Mouse (Mus musculus): ENCODE results near the gene Chic2. TPM values are rescaled to one million over a fixed set of nuclear protein-coding genes. Genes with fewer than 3 reads are reported as not detected.

Chic2 gene
- polyA plus RNA-seq, 1 experiment, result 15.3 TPM

DNA sequence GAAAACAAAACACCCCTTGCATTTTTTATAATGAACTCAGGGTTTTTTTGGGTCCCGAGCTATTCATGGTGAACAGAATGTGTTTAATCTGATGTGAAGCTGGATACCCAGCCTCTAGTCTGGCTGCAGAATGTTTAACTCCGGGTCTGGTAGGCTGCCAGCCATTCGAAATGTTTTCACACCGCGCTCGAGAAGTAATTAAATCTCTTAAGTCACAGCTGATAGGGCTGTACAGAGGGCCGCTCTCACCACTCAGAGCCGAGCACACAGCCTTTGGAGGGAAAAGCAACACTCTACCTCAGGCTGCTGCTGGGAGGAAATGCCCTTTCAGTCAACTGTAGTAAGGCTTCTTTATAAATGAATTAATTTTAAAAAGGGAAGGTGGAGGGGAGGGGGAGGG, 49.6 kb downstream of the Chic2 start:
- Histone ChIP-seq H3K4me1 (ENCODE audit: control insufficient read depth, insufficient read depth, low read length) (no peaks in the 10 kb centered on the region), H3K4me3 (ENCODE audit: insufficient read depth, low read length) (no peak overlapping the region), H3K27ac (ENCODE audit: insufficient read depth, low read length) (no peak overlapping the region)
- TF ChIP-seq CTCF (IDR thresholded peaks at IDR 0.05; ENCODE audit: extremely low read depth, insufficient read depth, low read length), result no peak
- no peak for TF ChIP-seq POLR2A (IDR thresholded peaks at IDR 0.05; ENCODE audit: extremely low read depth, insufficient read depth, low read length)

DNA sequence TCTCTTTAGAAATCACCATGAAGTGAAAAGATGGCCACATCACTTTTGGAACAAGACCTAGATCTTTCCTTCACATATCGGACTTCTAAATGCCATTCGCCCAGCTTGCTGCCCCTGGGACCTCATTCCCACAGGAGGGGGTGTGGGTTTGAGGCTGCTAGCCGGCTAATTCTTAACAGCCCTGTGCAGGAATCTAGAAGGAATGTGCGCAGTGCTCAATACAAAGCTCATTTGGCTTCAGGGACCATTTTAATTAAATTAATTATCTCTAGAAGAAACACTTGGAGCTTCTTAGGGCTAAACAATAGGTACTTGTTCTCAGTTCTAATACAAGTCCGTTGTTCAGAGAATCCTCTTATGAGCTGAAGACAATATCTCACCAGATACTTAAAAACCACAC, 60.5 kb downstream of the Chic2 start:
- TF ChIP-seq POLR2A (IDR thresholded peaks at IDR 0.05; ENCODE audit: extremely low read depth, insufficient read depth, low read length) (no peak), CTCF (IDR thresholded peaks at IDR 0.05; ENCODE audit: extremely low read depth, insufficient read depth, low read length) (no peak)
- Histone ChIP-seq H3K27ac (ENCODE audit: insufficient read depth, low read length) (no peak overlapping the region), H3K4me3 (ENCODE audit: insufficient read depth, low read length) (no peak overlapping the region), H3K4me1 (ENCODE audit: control insufficient read depth, insufficient read depth, low read length) (no peaks in the 10 kb centered on the region)

DNA sequence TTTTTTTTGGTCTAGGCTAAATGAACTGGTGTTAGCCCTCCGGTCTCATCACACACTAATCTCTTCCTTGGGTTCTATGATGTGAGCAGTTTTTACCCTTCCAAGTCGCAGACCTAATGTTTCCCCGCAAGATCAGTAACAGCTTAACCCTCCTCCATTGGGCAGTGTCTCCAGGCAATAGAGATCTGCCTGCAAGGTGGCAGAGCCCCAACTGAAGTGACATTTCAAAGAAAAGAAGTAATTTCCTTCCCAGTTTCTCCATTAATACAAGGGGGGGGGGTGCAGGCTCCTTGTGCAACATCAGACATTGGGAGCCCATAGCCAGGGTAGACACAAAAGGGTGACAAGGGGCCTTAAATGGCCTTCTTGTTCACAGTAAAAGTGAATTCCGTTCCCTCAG, 64.0 kb downstream of the Chic2 start:
- Histone ChIP-seq H3K4me1 (ENCODE audit: control insufficient read depth, insufficient read depth, low read length) (no peaks in the 10 kb centered on the region), H3K4me3 (ENCODE audit: insufficient read depth, low read length) (no peak overlapping the region), H3K27ac (ENCODE audit: insufficient read depth, low read length) (no peak overlapping the region)
- TF ChIP-seq POLR2A (IDR thresholded peaks at IDR 0.05; ENCODE audit: extremely low read depth, insufficient read depth, low read length), result no peak
- TF ChIP-seq CTCF (IDR thresholded peaks at IDR 0.05; ENCODE audit: extremely low read depth, insufficient read depth, low read length), result no peak

DNA sequence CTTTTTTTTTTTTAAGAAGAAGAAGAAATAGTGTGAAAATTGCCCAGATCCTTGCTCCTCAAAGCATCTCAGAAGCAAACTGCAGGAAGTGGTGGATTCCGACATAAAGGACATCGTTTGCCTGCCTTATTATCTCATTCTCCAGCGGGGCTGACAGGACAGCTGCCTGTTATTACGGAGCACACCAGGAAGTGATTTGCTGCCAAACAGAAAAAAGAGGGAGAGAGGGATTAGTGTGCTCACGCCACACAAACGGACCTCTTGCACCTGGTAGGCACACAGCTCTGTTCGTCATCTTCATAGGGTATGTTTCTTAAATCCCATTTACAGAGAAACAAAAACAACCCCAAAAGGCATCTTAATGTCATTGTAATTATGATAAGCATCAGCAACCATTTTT, 64.4 kb downstream of the Chic2 start:
- Histone ChIP-seq H3K4me1 (ENCODE audit: control insufficient read depth, insufficient read depth, low read length) (no peaks in the 10 kb centered on the region), H3K27ac (ENCODE audit: insufficient read depth, low read length) (no peak overlapping the region), H3K4me3 (ENCODE audit: insufficient read depth, low read length) (no peak overlapping the region)
- TF ChIP-seq POLR2A (IDR thresholded peaks at IDR 0.05; ENCODE audit: extremely low read depth, insufficient read depth, low read length) (no peak), CTCF (IDR thresholded peaks at IDR 0.05; ENCODE audit: extremely low read depth, insufficient read depth, low read length) (no peak)

DNA sequence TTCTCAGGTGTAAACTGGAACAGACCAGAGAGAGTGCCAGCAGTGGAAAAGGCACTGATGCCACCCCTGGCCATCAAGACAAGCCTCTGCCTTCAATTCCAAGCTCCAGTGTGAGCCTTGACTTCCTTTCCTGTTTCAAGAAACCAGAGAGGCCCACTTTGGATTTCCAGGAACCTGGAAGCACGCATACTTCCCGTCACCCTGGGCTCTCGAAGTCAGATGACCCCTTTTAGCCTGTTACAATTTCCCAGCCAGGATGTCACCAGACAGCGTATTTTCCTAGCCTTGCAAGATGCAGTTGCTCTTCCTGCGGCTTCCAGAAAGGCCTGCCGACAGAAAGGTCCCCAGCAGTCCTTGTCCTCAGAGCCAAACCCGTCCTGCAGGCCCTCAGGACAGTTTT, 65.0 kb downstream of the Chic2 start:
- no peak overlapping the region for H3K4me3 ChIP-seq (ENCODE audit: insufficient read depth, low read length)
- TF ChIP-seq CTCF (IDR thresholded peaks at IDR 0.05; ENCODE audit: extremely low read depth, insufficient read depth, low read length) (no peak), POLR2A (IDR thresholded peaks at IDR 0.05; ENCODE audit: extremely low read depth, insufficient read depth, low read length) (no peak)
- H3K4me1 ChIP-seq (ENCODE audit: control insufficient read depth, insufficient read depth, low read length), result no peaks in the 10 kb centered on the region
- no peak overlapping the region for H3K27ac ChIP-seq (ENCODE audit: insufficient read depth, low read length)

DNA sequence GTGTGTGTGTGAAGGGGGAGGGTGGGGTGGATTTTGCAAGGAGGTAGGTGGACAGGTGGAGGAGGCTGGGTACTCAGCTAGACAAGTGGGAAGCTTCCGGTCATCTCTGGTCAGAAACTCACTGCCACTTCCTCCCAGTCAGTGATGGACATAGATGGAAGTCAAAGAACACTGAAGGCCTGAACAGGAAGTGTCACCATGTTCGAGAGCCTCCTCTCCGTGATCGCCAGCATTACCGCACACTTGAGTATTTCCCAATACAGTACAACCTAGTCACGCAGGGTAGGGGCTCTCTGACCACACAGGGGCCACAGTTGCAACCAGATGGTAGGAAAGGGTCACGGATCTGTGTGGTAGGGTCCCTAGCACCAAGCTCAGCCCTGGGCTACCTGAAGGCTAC, 69.1 kb downstream of the Chic2 start:
- TF ChIP-seq CTCF (IDR thresholded peaks at IDR 0.05; ENCODE audit: extremely low read depth, insufficient read depth, low read length) (no peak), POLR2A (IDR thresholded peaks at IDR 0.05; ENCODE audit: extremely low read depth, insufficient read depth, low read length) (no peak)
- H3K27ac ChIP-seq (ENCODE audit: insufficient read depth, low read length), result no peak overlapping the region
- H3K4me1 ChIP-seq (ENCODE audit: control insufficient read depth, insufficient read depth, low read length), result no peaks in the 10 kb centered on the region
- H3K4me3 ChIP-seq (ENCODE audit: insufficient read depth, low read length), result no peak overlapping the region

DNA sequence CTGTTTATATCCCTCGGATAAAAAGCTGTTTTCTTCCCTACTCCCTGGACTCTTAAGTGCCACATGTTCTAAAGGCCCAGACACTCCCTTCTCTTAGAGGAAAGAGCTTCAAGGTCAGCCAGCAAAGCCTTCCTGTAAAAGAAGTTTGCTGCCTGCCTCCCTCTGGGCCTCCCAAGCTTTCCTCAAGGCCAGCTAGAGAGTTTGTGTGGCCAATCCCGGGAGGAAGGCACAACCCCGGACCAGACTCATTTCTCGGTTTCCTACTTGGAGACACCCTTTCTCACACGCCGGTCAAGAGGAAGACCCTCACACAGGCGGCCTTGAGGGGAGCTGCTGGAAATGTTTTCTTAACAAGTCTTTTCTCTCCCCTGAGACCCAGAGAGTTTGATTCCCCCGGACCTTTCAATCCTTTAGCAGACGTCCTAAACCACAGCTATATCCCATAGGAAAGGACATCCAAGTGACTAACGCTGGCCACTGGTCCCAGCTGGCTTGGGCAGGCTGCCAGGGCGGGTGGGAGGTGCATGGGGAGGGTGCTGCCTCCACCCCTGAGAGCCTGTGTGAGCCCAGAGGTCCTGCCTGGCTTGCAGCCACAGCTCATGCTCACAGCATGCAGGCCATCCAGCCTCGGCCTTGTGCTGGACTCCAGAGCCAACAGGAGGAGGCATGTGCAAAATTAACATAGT, 69.7 kb downstream of the Chic2 start:
- TF ChIP-seq CTCF (IDR thresholded peaks at IDR 0.05; ENCODE audit: extremely low read depth, insufficient read depth, low read length) (no peak), POLR2A (IDR thresholded peaks at IDR 0.05; ENCODE audit: extremely low read depth, insufficient read depth, low read length) (no peak)
- H3K4me1 ChIP-seq (ENCODE audit: control insufficient read depth, insufficient read depth, low read length), result no peaks in the 10 kb centered on the region
- no peak overlapping the region for H3K27ac ChIP-seq (ENCODE audit: insufficient read depth, low read length)
- H3K4me3 ChIP-seq (ENCODE audit: insufficient read depth, low read length), result no peak overlapping the region

DNA sequence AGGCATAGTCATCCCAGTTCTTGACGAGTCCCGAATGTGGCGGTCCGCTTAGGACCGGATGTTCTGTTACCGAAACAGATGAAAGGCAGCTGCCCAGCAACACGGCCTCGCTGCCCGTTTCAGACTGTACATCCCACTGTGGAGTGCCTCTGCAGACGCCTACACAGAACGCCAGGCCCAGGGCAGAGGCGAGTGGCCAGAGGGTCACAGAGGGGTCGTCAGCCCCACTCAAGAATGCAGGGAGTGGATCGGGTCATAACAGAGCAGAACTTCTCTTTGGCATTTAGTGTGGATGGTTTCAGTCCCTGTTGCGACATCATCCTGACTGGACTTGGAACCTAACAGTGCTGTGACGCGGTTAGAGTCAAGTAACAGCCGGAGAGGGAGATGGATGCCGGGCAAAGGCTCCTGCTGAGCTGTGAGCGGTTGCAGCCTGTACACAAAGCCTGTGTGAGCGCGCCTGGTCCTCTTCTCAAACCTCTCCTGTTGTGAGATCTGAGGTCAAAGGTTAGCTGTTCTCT, 70.5 kb downstream of the Chic2 start:
- H3K4me1 ChIP-seq (ENCODE audit: control insufficient read depth, insufficient read depth, low read length), result no peaks in the 10 kb centered on the region
- no peak overlapping the region for H3K27ac ChIP-seq (ENCODE audit: insufficient read depth, low read length)
- no peak overlapping the region for H3K4me3 ChIP-seq (ENCODE audit: insufficient read depth, low read length)
- no peak for TF ChIP-seq POLR2A (IDR thresholded peaks at IDR 0.05; ENCODE audit: extremely low read depth, insufficient read depth, low read length)
- no peak for TF ChIP-seq CTCF (IDR thresholded peaks at IDR 0.05; ENCODE audit: extremely low read depth, insufficient read depth, low read length)

DNA sequence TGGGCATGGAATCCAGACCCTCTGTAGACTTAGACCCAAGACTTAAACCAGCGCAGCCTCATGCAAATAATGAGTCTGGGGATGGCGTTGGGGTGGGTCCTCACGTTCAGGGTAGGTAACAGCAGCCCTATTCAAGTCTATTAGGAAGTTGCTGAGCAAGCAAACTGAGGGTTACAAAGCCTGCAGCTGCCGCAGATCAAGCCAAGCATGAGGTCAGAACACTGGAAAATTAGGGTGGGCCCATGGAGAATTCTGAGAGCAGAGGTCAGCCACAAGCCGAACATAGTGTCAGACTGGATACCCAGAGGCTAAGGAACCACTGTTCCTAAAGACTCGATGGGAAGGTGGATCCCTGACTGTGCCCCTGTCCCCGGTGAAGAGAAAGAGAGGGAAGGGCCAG, 73.2 kb downstream of the Chic2 start:
- Histone ChIP-seq H3K27ac (ENCODE audit: insufficient read depth, low read length) (no peak overlapping the region), H3K4me3 (ENCODE audit: insufficient read depth, low read length) (no peak overlapping the region)
- no peak for TF ChIP-seq CTCF (IDR thresholded peaks at IDR 0.05; ENCODE audit: extremely low read depth, insufficient read depth, low read length)
- TF ChIP-seq POLR2A (IDR thresholded peaks at IDR 0.05; ENCODE audit: extremely low read depth, insufficient read depth, low read length), result no peak

DNA sequence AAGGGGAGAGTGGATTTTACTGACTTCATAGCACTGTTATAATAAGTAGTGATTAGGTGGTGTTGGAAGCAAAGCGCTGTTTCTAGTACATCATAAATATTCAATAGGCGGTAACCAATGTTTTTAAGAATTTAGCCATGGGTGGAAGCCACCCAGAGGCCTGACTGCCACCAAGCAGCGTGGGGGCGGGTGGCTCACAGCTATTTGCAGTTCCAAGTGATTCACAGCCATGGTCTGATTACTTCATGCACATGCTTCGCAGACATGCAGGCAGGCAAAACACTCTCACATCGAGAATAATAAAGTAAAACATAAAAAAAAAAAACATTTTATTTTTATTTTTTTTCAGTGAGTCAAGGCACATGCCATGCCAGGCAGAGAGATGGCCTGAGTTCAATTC, 75.2 kb downstream of the Chic2 start:
- no peak for TF ChIP-seq CTCF (IDR thresholded peaks at IDR 0.05; ENCODE audit: extremely low read depth, insufficient read depth, low read length)
- no peak for TF ChIP-seq POLR2A (IDR thresholded peaks at IDR 0.05; ENCODE audit: extremely low read depth, insufficient read depth, low read length)
- Histone ChIP-seq H3K27ac (ENCODE audit: insufficient read depth, low read length) (no peak overlapping the region), H3K4me3 (ENCODE audit: insufficient read depth, low read length) (no peak overlapping the region), H3K4me1 (ENCODE audit: control insufficient read depth, insufficient read depth, low read length) (no peaks in the 10 kb centered on the region)

More for the DNA sequence above, 73.2 kb downstream of the Chic2 start:
- H3K4me1 ChIP-seq (ENCODE audit: control insufficient read depth, insufficient read depth, low read length), result no peaks in the 10 kb centered on the region
